Mouse (Mus musculus): ENCODE data around the gene Hist1h4c. TPM values are rescaled to one million over a fixed set of nuclear protein-coding genes. Genes with fewer than 3 reads are reported as not detected.
"Not testable (repeated sequence)": the region's sequence is repeated elsewhere in the genome, so short reads cannot be mapped to it uniquely, and the experiment has no call there.

The Hist1h4c gene
- polyA plus RNA-seq, 1 experiment from 2014 or later = 6.5 TPM

GRCm38 (mm10) chr13:23685121-23685861, 13.0 kb downstream of the Hist1h4c start:
- Histone ChIP-seq H3K4me3 (peak overlapping the region; percentile 52), H3K27me3 (ENCODE audit: low read depth, poor library complexity, severe bottlenecking) (no peaks in the 10 kb centered on the region), H3K4me1 (peaks cover 20% of the 10 kb centered on the region), H3K27ac (peak overlapping the region; percentile 91), H3K9me3 (replicated peaks) (no peaks in the 10 kb centered on the region), H3K36me3 (no peaks in the 10 kb centered on the region)
- WGBS = 23% methylated on average over 15 of the region's 15 CpGs
- peak; percentile 49 for DNase-seq (ENCODE audit: low spot score)

GRCm38 (mm10) chr13:23684295-23684945, 13.8 kb downstream of the Hist1h4c start:
- DNase-seq (ENCODE audit: low spot score) = peak; percentile 59
- H3K27ac ChIP-seq = peak overlapping the region; percentile 91
- H3K9me3 ChIP-seq (replicated peaks); H3K27me3 ChIP-seq (ENCODE audit: low read depth, poor library complexity, severe bottlenecking); H3K36me3 ChIP-seq: not testable (repeated sequence)
- under 1% methylated on average over 22 of the region's 37 CpGs for WGBS
- H3K4me3 ChIP-seq = peak overlapping the region; percentile 52
- H3K4me1 ChIP-seq = peaks cover 20% of the 10 kb centered on the region

GRCm38 (mm10) chr13:23683755-23684281, 14.4 kb downstream of the Hist1h4c start, which contains the start of the genes Hist1h2ac and Hist1h2bc:
TSS of gene Hist1h2ac (minus strand) at chr13:23683948.
TSS of gene Hist1h2bc (plus strand) at chr13:23684199.
- Histone ChIP-seq H3K27ac (peak within 1 kb of the TSS; percentile 91), H3K4me1 (peaks cover 20% of the 10 kb centered on the region), H3K4me3 (peak within 1 kb of the TSS; percentile 52), H3K36me3 (no peaks in the 10 kb centered on the region), H3K27me3 (ENCODE audit: low read depth, poor library complexity, severe bottlenecking) (no peaks in the 10 kb centered on the region), H3K9me3 (replicated peaks) (no peaks in the 10 kb centered on the region)
- peak; percentile 80 for DNase-seq (ENCODE audit: low spot score)
- WGBS = 0% methylated on average over 32 of the region's 32 CpGs

- H3K36me3 ChIP-seq; H3K9me3 ChIP-seq (replicated peaks); H3K27me3 ChIP-seq (ENCODE audit: low read depth, poor library complexity, severe bottlenecking): not testable (repeated sequence)
- DNase-seq (ENCODE audit: low spot score) = peak; percentile 50
- H3K4me3 ChIP-seq = peak overlapping the region; percentile 50
- peaks cover 20% of the 10 kb centered on the region for H3K4me1 ChIP-seq
- H3K27ac ChIP-seq = peak overlapping the region; percentile 87
- WGBS = 11% methylated on average over 17 of the region's 30 CpGs
These were observed 15.1 kb downstream of the Hist1h4c start for GRCm38 (mm10) chr13:23682947-23683754.

- WGBS = 74% methylated on average over 1 of the region's 1 CpGs
- no peaks in the 10 kb centered on the region for H3K9me3 ChIP-seq (replicated peaks)
- no peak for DNase-seq (ENCODE audit: low spot score)
- H3K27me3 ChIP-seq (ENCODE audit: low read depth, poor library complexity, severe bottlenecking) = no peaks in the 10 kb centered on the region
- peak overlapping the region; percentile 50 for H3K4me3 ChIP-seq
- H3K4me1 ChIP-seq = peaks cover 20% of the 10 kb centered on the region
- no peaks in the 10 kb centered on the region for H3K36me3 ChIP-seq
- peak overlapping the region; percentile 87 for H3K27ac ChIP-seq
These were observed 15.7 kb downstream of the Hist1h4c start for GRCm38 (mm10) chr13:23682623-23682946.

GRCm38 (mm10) chr13:23681990-23682582, 16.2 kb downstream of the Hist1h4c start:
- no peak for DNase-seq (ENCODE audit: low spot score)
- Histone ChIP-seq H3K4me1 (peaks cover 20% of the 10 kb centered on the region), H3K36me3 (no peaks in the 10 kb centered on the region), H3K27me3 (ENCODE audit: low read depth, poor library complexity, severe bottlenecking) (no peaks in the 10 kb centered on the region), H3K4me3 (no peak overlapping the region), H3K27ac (peak overlapping the region; percentile 87; the same call in 1 of the 2 replicates), H3K9me3 (replicated peaks) (no peaks in the 10 kb centered on the region)
- WGBS = 88% methylated on average over 6 of the region's 6 CpGs

- DNase-seq (ENCODE audit: low spot score) = no peak
- H3K36me3 ChIP-seq = no peaks in the 10 kb centered on the region
- no peak overlapping the region for H3K27ac ChIP-seq
- no peaks in the 10 kb centered on the region for H3K4me1 ChIP-seq
- 87% methylated on average over 3 of the region's 3 CpGs for WGBS
- no peak overlapping the region for H3K4me3 ChIP-seq
- H3K27me3 ChIP-seq (ENCODE audit: low read depth, poor library complexity, severe bottlenecking) = no peaks in the 10 kb centered on the region
- no peaks in the 10 kb centered on the region for H3K9me3 ChIP-seq (replicated peaks)
These were observed 35.7 kb downstream of the Hist1h4c start for GRCm38 (mm10) chr13:23662536-23662935.

GRCm38 (mm10) chr13:23659636-23660366, 38.5 kb downstream of the Hist1h4c start:
- H3K36me3 ChIP-seq = no peaks in the 10 kb centered on the region
- no peaks in the 10 kb centered on the region for H3K4me1 ChIP-seq
- no peak overlapping the region for H3K27ac ChIP-seq
- no peak overlapping the region for H3K4me3 ChIP-seq
- H3K27me3 ChIP-seq (ENCODE audit: low read depth, poor library complexity, severe bottlenecking) = no peaks in the 10 kb centered on the region
- WGBS = 81% methylated on average over 6 of the region's 6 CpGs
- H3K9me3 ChIP-seq (replicated peaks) = no peaks in the 10 kb centered on the region
- DNase-seq (ENCODE audit: low spot score) = no peak

Small RNA genes within 50 kb of the gene (microRNA-seq; reads per million reads assigned to microRNA genes)
- not detected for gene Gm44314
- gene Gm44350 = not detected

Other genes with a start within 250 kb of the Hist1h4c start
- 0.08 and 0.10 TPM in 2 replicates for gene Btn1a1, start 232.6 kb downstream of the Hist1h4c start, polyA plus RNA-seq (2016; fragmentation: Nextera tagmentation; extraction: Ambion mirVana)
- gene Btn2a2, start 209.6 kb downstream of the Hist1h4c start, polyA plus RNA-seq (2016; fragmentation: Nextera tagmentation; extraction: Ambion mirVana) = 0.99 and 1.9 TPM in 2 replicates
- 2.4 and 4.5 TPM in 2 replicates for gene Hist1h4h, start 167.4 kb downstream of the Hist1h4c start, polyA plus RNA-seq (2016; fragmentation: Nextera tagmentation; extraction: Ambion mirVana)
- gene Hist1h2af, start 164.5 kb downstream of the Hist1h4c start, polyA plus RNA-seq (2016; fragmentation: Nextera tagmentation; extraction: Ambion mirVana) = 8.0 and 11.7 TPM in 2 replicates
- gene Hist1h3g, start 163.0 kb downstream of the Hist1h4c start, polyA plus RNA-seq (2016; fragmentation: Nextera tagmentation; extraction: Ambion mirVana) = 4.7 and 5.3 TPM in 2 replicates
- gene Hist1h2bh, start 155.1 kb downstream of the Hist1h4c start, polyA plus RNA-seq (2016; fragmentation: Nextera tagmentation; extraction: Ambion mirVana) = 0.56 and 0.69 TPM in 2 replicates
- gene Hist1h3f, start 154.4 kb downstream of the Hist1h4c start, polyA plus RNA-seq (2016; fragmentation: Nextera tagmentation; extraction: Ambion mirVana) = 1.3 and 1.4 TPM in 2 replicates
- 0.73 and 1.3 TPM in 2 replicates for gene Hist1h4f, start 146.8 kb downstream of the Hist1h4c start, polyA plus RNA-seq (2016; fragmentation: Nextera tagmentation; extraction: Ambion mirVana)
- 0.59 and 0.67 TPM in 2 replicates for gene Hist1h1d, start 145.2 kb downstream of the Hist1h4c start, polyA plus RNA-seq (2016; fragmentation: Nextera tagmentation; extraction: Ambion mirVana)
- gene Hist1h3e, start 136.1 kb downstream of the Hist1h4c start, polyA plus RNA-seq (2016; fragmentation: Nextera tagmentation; extraction: Ambion mirVana) = 5.6 and 7.8 TPM in 2 replicates
- 109 and 113 TPM in 2 replicates for gene Hist1h2ae, start 127.2 kb downstream of the Hist1h4c start, polyA plus RNA-seq (2016; fragmentation: Nextera tagmentation; extraction: Ambion mirVana)
- gene Hist1h2bg, start 127.1 kb downstream of the Hist1h4c start, polyA plus RNA-seq (2016; fragmentation: Nextera tagmentation; extraction: Ambion mirVana) = 7.3 and 8.1 TPM in 2 replicates
- gene Hist1h2bf, start 124.3 kb downstream of the Hist1h4c start, polyA plus RNA-seq (2016; fragmentation: Nextera tagmentation; extraction: Ambion mirVana) = 2.4 and 3.5 TPM in 2 replicates
- 1.3 and 3.9 TPM in 2 replicates for gene Hist1h2ad, start 124.1 kb downstream of the Hist1h4c start, polyA plus RNA-seq (2016; fragmentation: Nextera tagmentation; extraction: Ambion mirVana)
- 7.7 and 9.6 TPM in 2 replicates for gene Hist1h3d, start 122.7 kb downstream of the Hist1h4c start, polyA plus RNA-seq (2016; fragmentation: Nextera tagmentation; extraction: Ambion mirVana)
- 109 and 120 TPM in 2 replicates for gene Hist1h4d, start 116.9 kb downstream of the Hist1h4c start, polyA plus RNA-seq (2016; fragmentation: Nextera tagmentation; extraction: Ambion mirVana)
- 2.3 and 4.2 TPM in 2 replicates for gene Hist1h2be, start 77.3 kb downstream of the Hist1h4c start, polyA plus RNA-seq (2016; fragmentation: Nextera tagmentation; extraction: Ambion mirVana)
- 19.6 and 20.6 TPM in 2 replicates for gene Hist1h1e, start 75.9 kb downstream of the Hist1h4c start, polyA plus RNA-seq (2016; fragmentation: Nextera tagmentation; extraction: Ambion mirVana)
- gene Hist1h2ac, start 14.5 kb downstream of the Hist1h4c start, polyA plus RNA-seq (2016; fragmentation: Nextera tagmentation; extraction: Ambion mirVana) = 0.60 and 0.98 TPM in 2 replicates
- 16.9 and 17.0 TPM in 2 replicates for gene Hist1h2bc, start 14.3 kb downstream of the Hist1h4c start, polyA plus RNA-seq (2016; fragmentation: Nextera tagmentation; extraction: Ambion mirVana)
- gene Hist1h1t, start 2.6 kb downstream of the Hist1h4c start, polyA plus RNA-seq (2016; fragmentation: Nextera tagmentation; extraction: Ambion mirVana) = 0.26 TPM in 1 of 2 replicates, not detected in the other
- 1.6 and 2.0 TPM in 2 replicates for gene Hfe, start 12.4 kb upstream of the Hist1h4c start, polyA plus RNA-seq (2016; fragmentation: Nextera tagmentation; extraction: Ambion mirVana)
- gene Hist1h1c, start 40.4 kb upstream of the Hist1h4c start, polyA plus RNA-seq (2016; fragmentation: Nextera tagmentation; extraction: Ambion mirVana) = 8.6 and 11.8 TPM in 2 replicates
- 9.6 TPM in 2 replicates for gene Hist1h3c, start 47.1 kb upstream of the Hist1h4c start, polyA plus RNA-seq (2016; fragmentation: Nextera tagmentation; extraction: Ambion mirVana)
- 3.5 and 3.7 TPM in 2 replicates for gene Hist1h2bb, start 48.3 kb upstream of the Hist1h4c start, polyA plus RNA-seq (2016; fragmentation: Nextera tagmentation; extraction: Ambion mirVana)
- gene Hist1h2ab, start 52.7 kb upstream of the Hist1h4c start, polyA plus RNA-seq (2016; fragmentation: Nextera tagmentation; extraction: Ambion mirVana) = 55.9 and 60.6 TPM in 2 replicates
- 6.3 and 9.7 TPM in 2 replicates for gene Hist1h3b, start 53.8 kb upstream of the Hist1h4c start, polyA plus RNA-seq (2016; fragmentation: Nextera tagmentation; extraction: Ambion mirVana)
- 4.4 and 5.9 TPM in 2 replicates for gene Hist1h4b, start 58.6 kb upstream of the Hist1h4c start, polyA plus RNA-seq (2016; fragmentation: Nextera tagmentation; extraction: Ambion mirVana)
- 0.51 and 0.62 TPM in 2 replicates for gene Hist1h4a, start 62.8 kb upstream of the Hist1h4c start, polyA plus RNA-seq (2016; fragmentation: Nextera tagmentation; extraction: Ambion mirVana)
- 3.0 and 5.3 TPM in 2 replicates for gene Hist1h3a, start 63.9 kb upstream of the Hist1h4c start, polyA plus RNA-seq (2016; fragmentation: Nextera tagmentation; extraction: Ambion mirVana)
- gene Hist1h1a, start 65.2 kb upstream of the Hist1h4c start, polyA plus RNA-seq (2016; fragmentation: Nextera tagmentation; extraction: Ambion mirVana) = 2.1 and 4.0 TPM in 2 replicates
- gene Trim38, start 71.5 kb upstream of the Hist1h4c start, polyA plus RNA-seq (2016; fragmentation: Nextera tagmentation; extraction: Ambion mirVana) = not detected in 2 replicates
- 0.04 TPM in 1 of 2 replicates, not detected in the other for gene Slc17a2, start 108.5 kb upstream of the Hist1h4c start, polyA plus RNA-seq (2016; fragmentation: Nextera tagmentation; extraction: Ambion mirVana)
- not detected in 2 replicates for gene Slc17a3, start 141.0 kb upstream of the Hist1h4c start, polyA plus RNA-seq (2016; fragmentation: Nextera tagmentation; extraction: Ambion mirVana)
- gene Slc17a1, start 169.3 kb upstream of the Hist1h4c start, polyA plus RNA-seq (2016; fragmentation: Nextera tagmentation; extraction: Ambion mirVana) = not detected in 2 replicates
- gene Slc17a4, start 216.6 kb upstream of the Hist1h4c start, polyA plus RNA-seq (2016; fragmentation: Nextera tagmentation; extraction: Ambion mirVana) = not detected in 2 replicates
- gene Hist1h2ba, start 235.7 kb upstream of the Hist1h4c start, polyA plus RNA-seq (2016; fragmentation: Nextera tagmentation; extraction: Ambion mirVana) = not detected in 2 replicates
- not detected in 2 replicates for gene Hist1h2aa, start 236.0 kb upstream of the Hist1h4c start, polyA plus RNA-seq (2016; fragmentation: Nextera tagmentation; extraction: Ambion mirVana)

All from limb, embryonic 10.5 days (tissue).